Mouse (Mus musculus): Measurements from ENCODE around the gene Map3k21. TPM values are rescaled to one million over a fixed set of nuclear protein-coding genes. Genes with fewer than 3 reads are reported as not detected.

Map3k21 gene
- polyA plus RNA-seq, 1 experiment from 2014 or later: 0.08 TPM

DNA sequence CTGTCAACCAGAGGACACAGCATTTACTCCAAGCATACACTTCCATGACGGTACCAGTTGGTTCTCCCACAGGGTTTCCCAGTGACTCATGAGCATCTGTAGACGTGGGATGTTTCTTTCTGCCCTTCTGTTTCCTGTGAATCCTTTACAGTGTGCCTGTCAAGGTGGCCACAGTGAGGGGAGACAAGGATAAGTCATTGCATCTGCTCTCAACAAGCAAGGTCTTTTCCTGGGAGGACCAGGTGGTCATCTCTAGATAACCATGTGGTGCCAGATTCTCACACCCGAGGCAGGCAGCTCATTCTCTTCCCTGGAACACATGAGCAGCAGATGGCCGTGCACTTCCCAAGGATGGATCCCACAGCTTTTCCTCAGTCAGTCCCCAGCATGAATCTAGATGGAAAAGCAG, 49.1 kb downstream of the Map3k21 start:
- Histone ChIP-seq H3K9ac (replicated peaks; ENCODE audit: low read length) (no peak overlapping the region), H3K4me2 (ENCODE audit: low read depth, low read length) (no peak overlapping the region), H3K27ac (replicated peaks; ENCODE audit: low read depth, low read length) (no peak overlapping the region), H3K4me3 (ENCODE audit: low read depth, low read length) (no peak overlapping the region), H3K36me3 (replicated peaks; ENCODE audit: control insufficient read depth, insufficient read depth, low read depth, low read length) (no peaks in the 10 kb centered on the region), H3K27me3 (ENCODE audit: control insufficient read depth, insufficient read depth, low read length) (no peaks in the 10 kb centered on the region), H3K9me3 (replicated peaks; ENCODE audit: control insufficient read depth, low read length) (no peaks in the 10 kb centered on the region), H3K4me1 (ENCODE audit: control insufficient read depth, insufficient read depth, low read length) (no peaks in the 10 kb centered on the region)
- 56% methylated on average over 4 of the region's 4 CpGs for WGBS
- ATAC-seq (replicated peaks; ENCODE audit: insufficient number of reproducible peaks, low FRiP score, low TSS enrichment, low read depth): no peak
- no peak for DNase-seq (ENCODE audit: low spot score)

DNA sequence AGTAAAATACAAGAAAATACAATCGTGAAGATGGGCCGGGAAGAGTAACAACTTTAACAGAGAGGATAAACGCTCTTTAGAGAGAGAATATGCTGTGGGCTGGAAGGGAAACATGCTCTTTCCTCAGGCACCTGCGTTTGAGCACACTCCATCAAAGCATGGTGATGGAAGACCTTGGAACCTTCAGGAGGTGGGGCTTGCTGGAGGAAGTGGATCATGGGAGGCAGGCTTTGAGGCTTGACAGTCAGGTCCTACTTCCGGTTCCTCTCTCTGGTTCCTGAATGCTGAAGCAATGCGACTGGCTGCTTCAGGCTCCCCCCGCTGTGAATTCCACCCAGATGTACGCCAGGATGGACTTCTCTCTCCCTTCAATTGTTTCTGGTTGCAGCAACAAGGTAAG, 49.8 kb downstream of the Map3k21 start:
- 83% methylated on average over 8 of the region's 8 CpGs for WGBS
- no peak overlapping the region for H3K4me2 ChIP-seq (ENCODE audit: low read depth, low read length)
- no peak overlapping the region for H3K27ac ChIP-seq (replicated peaks; ENCODE audit: low read depth, low read length)
- ATAC-seq (replicated peaks; ENCODE audit: insufficient number of reproducible peaks, low FRiP score, low TSS enrichment, low read depth) (no peak), DNase-seq (ENCODE audit: low spot score) (no peak)
- H3K36me3 ChIP-seq (replicated peaks; ENCODE audit: control insufficient read depth, insufficient read depth, low read depth, low read length): no peaks in the 10 kb centered on the region
- H3K27me3 ChIP-seq (ENCODE audit: control insufficient read depth, insufficient read depth, low read length): no peaks in the 10 kb centered on the region
- H3K9me3 ChIP-seq (replicated peaks; ENCODE audit: control insufficient read depth, low read length): no peaks in the 10 kb centered on the region
- no peaks in the 10 kb centered on the region for H3K4me1 ChIP-seq (ENCODE audit: control insufficient read depth, insufficient read depth, low read length)
- H3K4me3 ChIP-seq (ENCODE audit: low read depth, low read length): no peak overlapping the region
- H3K9ac ChIP-seq (replicated peaks; ENCODE audit: low read length): no peak overlapping the region

DNA sequence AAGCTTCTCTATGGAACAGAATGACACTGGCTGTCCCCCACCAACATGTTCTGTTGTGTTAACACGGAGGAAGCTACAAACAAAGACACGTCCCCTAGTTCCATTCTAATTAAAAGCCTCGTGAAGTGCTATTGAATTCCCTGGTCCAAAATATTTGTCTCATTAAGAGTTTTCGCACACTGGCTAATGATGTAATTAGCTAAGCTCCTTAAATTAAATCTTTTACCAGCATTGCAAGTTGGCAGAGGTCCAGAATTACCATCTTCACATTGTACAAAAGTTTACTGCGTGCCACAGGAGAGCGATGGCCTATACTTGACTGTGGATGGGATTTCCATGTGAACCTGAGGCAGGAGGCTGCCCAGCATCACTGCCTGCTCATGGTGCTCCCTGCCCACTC, 51.5 kb downstream of the Map3k21 start:
- no peaks in the 10 kb centered on the region for H3K4me1 ChIP-seq (ENCODE audit: control insufficient read depth, insufficient read depth, low read length)
- DNase-seq (ENCODE audit: low spot score) (no peak), ATAC-seq (replicated peaks; ENCODE audit: insufficient number of reproducible peaks, low FRiP score, low TSS enrichment, low read depth) (no peak)
- no peak overlapping the region for H3K27ac ChIP-seq (replicated peaks; ENCODE audit: low read depth, low read length)
- H3K27me3 ChIP-seq (ENCODE audit: control insufficient read depth, insufficient read depth, low read length): no peaks in the 10 kb centered on the region
- WGBS: 80% methylated on average over 6 of the region's 6 CpGs
- H3K4me2 ChIP-seq (ENCODE audit: low read depth, low read length): no peak overlapping the region
- no peak overlapping the region for H3K4me3 ChIP-seq (ENCODE audit: low read depth, low read length)
- no peak overlapping the region for H3K9ac ChIP-seq (replicated peaks; ENCODE audit: low read length)
- no peaks in the 10 kb centered on the region for H3K36me3 ChIP-seq (replicated peaks; ENCODE audit: control insufficient read depth, insufficient read depth, low read depth, low read length)
- no peaks in the 10 kb centered on the region for H3K9me3 ChIP-seq (replicated peaks; ENCODE audit: control insufficient read depth, low read length)

- Histone ChIP-seq H3K36me3 (replicated peaks; ENCODE audit: control insufficient read depth, insufficient read depth, low read depth, low read length) (no peaks in the 10 kb centered on the region), H3K27me3 (ENCODE audit: control insufficient read depth, insufficient read depth, low read length) (no peaks in the 10 kb centered on the region), H3K4me1 (ENCODE audit: control insufficient read depth, insufficient read depth, low read length) (no peaks in the 10 kb centered on the region), H3K4me3 (ENCODE audit: low read depth, low read length) (no peak overlapping the region), H3K9me3 (replicated peaks; ENCODE audit: control insufficient read depth, low read length) (no peaks in the 10 kb centered on the region), H3K4me2 (ENCODE audit: low read depth, low read length) (no peak overlapping the region), H3K27ac (replicated peaks; ENCODE audit: low read depth, low read length) (no peak overlapping the region), H3K9ac (replicated peaks; ENCODE audit: low read length) (no peak overlapping the region)
- DNase-seq (ENCODE audit: low spot score): no peak
- ATAC-seq (replicated peaks; ENCODE audit: insufficient number of reproducible peaks, low FRiP score, low TSS enrichment, low read depth): no peak
- WGBS: 6% methylated on average over 11 of the region's 11 CpGs
These were observed 53.6 kb downstream of the Map3k21 start for GRCm38 (mm10) chr8:125963807-125964211.

GRCm38 (mm10) chr8:125971336-125971735, 61.1 kb downstream of the Map3k21 start:
- Histone ChIP-seq H3K27ac (replicated peaks; ENCODE audit: low read depth, low read length) (no peak overlapping the region), H3K4me3 (ENCODE audit: low read depth, low read length) (no peak overlapping the region), H3K36me3 (replicated peaks; ENCODE audit: control insufficient read depth, insufficient read depth, low read depth, low read length) (no peaks in the 10 kb centered on the region), H3K9me3 (replicated peaks; ENCODE audit: control insufficient read depth, low read length) (no peaks in the 10 kb centered on the region), H3K9ac (replicated peaks; ENCODE audit: low read length) (no peak overlapping the region), H3K27me3 (ENCODE audit: control insufficient read depth, insufficient read depth, low read length) (no peaks in the 10 kb centered on the region), H3K4me2 (ENCODE audit: low read depth, low read length) (no peak overlapping the region), H3K4me1 (ENCODE audit: control insufficient read depth, insufficient read depth, low read length) (no peaks in the 10 kb centered on the region)
- ATAC-seq (replicated peaks; ENCODE audit: insufficient number of reproducible peaks, low FRiP score, low TSS enrichment, low read depth) (no peak), DNase-seq (ENCODE audit: low spot score) (no peak)
- 77% methylated on average over 3 of the region's 3 CpGs for WGBS

DNA sequence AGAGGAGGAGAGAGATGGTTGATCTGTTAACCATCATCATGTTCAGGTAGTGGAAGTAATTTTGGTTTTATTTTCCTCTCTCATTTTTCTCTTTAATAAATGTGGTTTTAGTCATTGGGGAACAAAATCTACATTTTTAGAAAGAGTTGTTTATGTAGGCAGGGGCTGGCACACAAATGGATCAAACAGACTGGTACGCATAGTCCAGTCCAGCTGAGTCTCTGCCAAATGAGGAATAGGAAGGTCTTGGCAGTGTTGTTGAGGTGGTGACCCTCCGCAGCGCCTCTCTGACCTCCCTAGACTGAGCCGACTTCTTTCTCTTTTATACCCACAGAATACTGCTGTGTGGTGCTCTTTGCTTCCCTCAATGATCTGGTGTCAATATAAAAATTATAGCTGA, 65.7 kb downstream of the Map3k21 start:
- ATAC-seq (replicated peaks; ENCODE audit: insufficient number of reproducible peaks, low FRiP score, low TSS enrichment, low read depth): no peak
- no peak overlapping the region for H3K4me3 ChIP-seq (ENCODE audit: low read depth, low read length)
- H3K36me3 ChIP-seq (replicated peaks; ENCODE audit: control insufficient read depth, insufficient read depth, low read depth, low read length): no peaks in the 10 kb centered on the region
- no peaks in the 10 kb centered on the region for H3K9me3 ChIP-seq (replicated peaks; ENCODE audit: control insufficient read depth, low read length)
- no peak overlapping the region for H3K9ac ChIP-seq (replicated peaks; ENCODE audit: low read length)
- no peak overlapping the region for H3K27ac ChIP-seq (replicated peaks; ENCODE audit: low read depth, low read length)
- H3K27me3 ChIP-seq (ENCODE audit: control insufficient read depth, insufficient read depth, low read length): no peaks in the 10 kb centered on the region
- no peaks in the 10 kb centered on the region for H3K4me1 ChIP-seq (ENCODE audit: control insufficient read depth, insufficient read depth, low read length)
- WGBS: 82% methylated on average over 4 of the region's 4 CpGs
- no peak for DNase-seq (ENCODE audit: low spot score)
- no peak overlapping the region for H3K4me2 ChIP-seq (ENCODE audit: low read depth, low read length)

- no peak for ATAC-seq (replicated peaks; ENCODE audit: insufficient number of reproducible peaks, low FRiP score, low TSS enrichment, low read depth)
These were observed 70.6 kb downstream of the Map3k21 start for GRCm38 (mm10) chr8:125980826-125981225.

DNA sequence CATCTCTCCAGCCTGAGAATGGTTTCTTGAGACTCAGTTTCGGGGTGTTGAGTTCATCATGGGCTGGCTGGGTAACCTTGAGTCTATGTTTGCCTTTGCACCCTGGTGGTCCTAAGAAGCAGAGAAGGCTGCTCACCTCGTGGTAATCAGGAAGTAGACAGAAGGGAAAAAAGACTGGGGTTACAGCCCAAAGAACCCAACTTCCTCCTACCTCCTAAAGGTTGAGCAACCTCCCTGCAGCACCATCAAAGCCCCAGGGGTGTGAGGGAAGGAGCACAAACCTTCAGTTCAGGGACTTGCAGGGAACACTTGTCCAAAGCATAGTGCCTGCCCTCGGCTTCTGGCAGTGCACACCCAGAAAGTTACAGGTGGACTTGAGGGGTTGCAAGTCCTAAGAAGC, 73.3 kb downstream of the Map3k21 start:
- H3K4me1 ChIP-seq (ENCODE audit: control insufficient read depth, insufficient read depth, low read length): no peaks in the 10 kb centered on the region
- H3K27me3 ChIP-seq (ENCODE audit: control insufficient read depth, insufficient read depth, low read length): no peaks in the 10 kb centered on the region
- H3K36me3 ChIP-seq (replicated peaks; ENCODE audit: control insufficient read depth, insufficient read depth, low read depth, low read length): no peaks in the 10 kb centered on the region
- no peak overlapping the region for H3K9ac ChIP-seq (replicated peaks; ENCODE audit: low read length)
- 82% methylated on average over 3 of the region's 3 CpGs for WGBS
- no peaks in the 10 kb centered on the region for H3K9me3 ChIP-seq (replicated peaks; ENCODE audit: control insufficient read depth, low read length)
- no peak overlapping the region for H3K4me3 ChIP-seq (ENCODE audit: low read depth, low read length)
- H3K27ac ChIP-seq (replicated peaks; ENCODE audit: low read depth, low read length): no peak overlapping the region
- no peak for DNase-seq (ENCODE audit: low spot score)
- ATAC-seq (replicated peaks; ENCODE audit: insufficient number of reproducible peaks, low FRiP score, low TSS enrichment, low read depth): no peak
- H3K4me2 ChIP-seq (ENCODE audit: low read depth, low read length): no peak overlapping the region

More at GRCm38 (mm10) chr8:125980826-125981225, 70.6 kb downstream of the Map3k21 start:
- 35% methylated on average over 6 of the region's 6 CpGs for WGBS
- Histone ChIP-seq H3K27me3 (ENCODE audit: control insufficient read depth, insufficient read depth, low read length) (no peaks in the 10 kb centered on the region), H3K4me3 (ENCODE audit: low read depth, low read length) (no peak overlapping the region), H3K4me2 (ENCODE audit: low read depth, low read length) (no peak overlapping the region), H3K27ac (replicated peaks; ENCODE audit: low read depth, low read length) (no peak overlapping the region), H3K9me3 (replicated peaks; ENCODE audit: control insufficient read depth, low read length) (no peaks in the 10 kb centered on the region), H3K4me1 (ENCODE audit: control insufficient read depth, insufficient read depth, low read length) (no peaks in the 10 kb centered on the region), H3K9ac (replicated peaks; ENCODE audit: low read length) (no peak overlapping the region), H3K36me3 (replicated peaks; ENCODE audit: control insufficient read depth, insufficient read depth, low read depth, low read length) (no peaks in the 10 kb centered on the region)
- DNase-seq (ENCODE audit: low spot score): no peak
